Mouse (Mus musculus) layer of hippocampus, adult 18-20 months (tissue): ENCODE data around the gene Rcor1. TPM values are rescaled to one million over a fixed set of nuclear protein-coding genes. Genes with fewer than 3 reads are reported as not detected.
A peak's percentile ranks its signal among the peaks of the same experiment; 100 is the strongest.
"Not testable (repeated sequence)": the region's sequence is repeated elsewhere in the genome, so short reads cannot be mapped to it uniquely, and the experiment has no call there.

ENCODE experiments used
- DNase-seq, 2 experiments: peaks; one replicate each; pipeline ENCODE4 v3.0.0; 2022; ENCODE audit warnings: low spot score in 2 of 2
- total RNA-seq, 2 experiments: library from RNA; stranded (reverse); gene quantifications; 2 replicates each; pipeline ENCODE4 v1.2.3; 2021

Gene Rcor1
- total RNA-seq, 2 experiments from 2014 or later, result 16.9 to 17.2 TPM

DNA sequence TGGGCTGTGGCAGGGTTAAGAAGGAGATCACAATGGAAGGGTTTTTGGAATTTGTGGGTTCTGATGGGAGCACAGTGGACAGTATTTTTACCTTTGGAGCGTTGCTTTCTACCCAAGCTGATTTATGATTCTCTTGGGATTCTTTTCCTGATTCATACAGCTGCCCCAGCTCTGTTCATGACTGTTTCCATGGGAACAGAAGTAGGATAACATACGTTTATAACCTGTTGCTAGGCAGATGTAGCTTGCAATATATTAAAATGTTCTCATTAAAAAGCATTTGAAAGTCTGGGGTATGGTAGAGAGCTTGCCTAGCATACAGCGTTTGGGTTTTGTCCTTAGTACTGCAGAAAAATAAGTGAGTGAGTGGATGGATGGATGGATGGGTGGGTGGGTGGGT is 25.1 kb downstream of the Rcor1 start:
- no peak for DNase-seq

DNA sequence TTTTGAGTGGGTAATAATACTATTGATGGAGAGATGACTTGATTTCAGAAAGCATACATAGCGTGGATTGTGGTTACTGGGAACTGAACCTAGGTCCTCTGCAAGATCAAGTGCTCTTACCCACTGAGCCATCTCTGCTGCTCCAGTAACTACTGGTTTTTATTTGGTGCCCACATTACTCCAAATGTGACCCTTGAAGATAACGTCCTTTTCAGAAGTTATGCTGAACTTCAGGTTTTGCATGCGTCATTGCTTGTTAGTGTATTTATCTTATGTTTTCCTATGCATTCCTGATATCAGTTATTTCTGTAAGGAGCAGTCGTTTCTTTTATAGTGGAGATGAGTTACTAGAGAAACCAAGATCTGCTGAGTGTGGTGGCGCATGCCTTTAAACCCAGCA is 26.2 kb downstream of the Rcor1 start:
- DNase-seq, result no peak

- no peak for DNase-seq
These were observed 28.7 kb downstream of the Rcor1 start for GRCm38 (mm10) chr12:111067816-111068215.

- DNase-seq, result not testable (repeated sequence)
These were observed 30.1 kb downstream of the Rcor1 start for GRCm38 (mm10) chr12:111069299-111069698.

GRCm38 (mm10) chr12:111071009-111071408 is 31.9 kb downstream of the Rcor1 start:
- DNase-seq, result no peak

GRCm38 (mm10) chr12:111071477-111072152 is 32.5 kb downstream of the Rcor1 start:
- DNase-seq, result no peak

DNA sequence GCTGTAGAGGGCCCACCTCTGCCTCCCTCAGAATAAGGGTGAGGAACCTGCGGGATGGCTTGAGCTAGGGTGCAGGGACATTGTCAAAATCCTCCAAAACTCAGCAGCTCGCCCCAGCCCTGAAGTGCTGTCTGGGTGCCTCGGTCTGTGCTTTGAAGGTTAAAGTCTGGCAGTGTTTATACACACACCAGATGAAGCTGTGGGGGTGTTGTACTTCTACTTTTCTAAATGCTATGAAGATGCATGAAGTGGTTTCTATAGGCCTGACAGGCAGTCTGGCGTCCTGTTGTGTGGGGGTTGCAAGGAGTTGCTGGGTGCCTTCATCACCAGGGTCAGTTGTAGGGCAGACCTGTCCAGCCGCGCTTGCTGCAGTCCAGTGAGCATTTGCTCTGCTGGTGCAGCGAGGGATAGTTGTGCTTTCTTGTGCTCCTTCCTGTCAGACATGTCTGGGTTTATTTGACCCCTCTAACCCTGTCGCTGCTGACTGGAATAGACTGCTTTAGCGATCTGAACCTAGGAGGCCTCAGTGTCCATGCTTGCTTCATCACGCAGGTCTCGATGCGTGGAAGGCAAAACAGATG is 37.3 kb downstream of the Rcor1 start:
- DNase-seq, result peak in 1 of 2 experiments; percentile 58

- no peak for DNase-seq
These were observed 46.4 kb downstream of the Rcor1 start for GRCm38 (mm10) chr12:111085579-111085978.

DNA sequence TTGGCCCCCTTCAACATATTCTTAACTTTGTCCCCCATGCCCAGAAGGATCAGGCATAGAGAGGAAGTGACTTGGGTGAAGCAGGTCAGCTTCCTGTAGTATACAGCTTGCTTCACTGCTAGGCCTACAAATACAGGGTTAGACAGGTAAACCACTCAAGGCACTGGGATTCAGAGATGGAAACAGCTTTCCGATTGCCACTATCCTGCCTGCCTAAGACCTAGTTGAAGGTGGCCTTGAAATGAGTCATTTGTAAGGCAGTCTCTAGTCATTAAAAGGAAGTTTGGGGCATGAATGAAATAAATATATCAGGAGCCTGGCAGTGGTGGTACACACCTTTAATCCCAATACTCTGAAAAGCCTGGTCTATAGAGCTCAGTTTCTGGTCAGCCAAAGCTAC is 47.9 kb downstream of the Rcor1 start:
- no peak for DNase-seq

GRCm38 (mm10) chr12:111088186-111088585 is 49.0 kb downstream of the Rcor1 start:
- peak; percentile 50 to 92 for DNase-seq

- peak; percentile 32 to 66 for DNase-seq
These were observed 49.6 kb downstream of the Rcor1 start for GRCm38 (mm10) chr12:111088731-111089141.

DNA sequence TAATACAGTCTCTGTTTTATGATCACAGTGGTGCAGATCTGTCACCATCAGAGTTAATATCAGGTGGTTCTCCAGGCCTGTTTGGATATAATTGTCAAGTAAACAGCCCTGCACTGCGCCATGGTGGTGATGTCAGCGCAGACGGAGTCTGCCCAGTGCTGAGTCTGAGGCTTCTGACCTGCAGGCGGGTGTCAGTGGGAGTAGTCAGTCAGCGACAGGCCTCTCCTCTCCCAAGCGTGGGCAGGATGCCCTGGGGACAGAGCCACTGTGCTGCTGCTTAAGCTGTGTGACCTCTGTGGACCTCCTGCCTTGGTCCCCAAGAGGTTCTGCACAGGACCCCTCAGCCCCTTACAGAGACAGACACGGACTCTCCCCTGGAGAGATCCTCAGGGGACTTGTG is 50.0 kb downstream of the Rcor1 start:
- no peak for DNase-seq

DNA sequence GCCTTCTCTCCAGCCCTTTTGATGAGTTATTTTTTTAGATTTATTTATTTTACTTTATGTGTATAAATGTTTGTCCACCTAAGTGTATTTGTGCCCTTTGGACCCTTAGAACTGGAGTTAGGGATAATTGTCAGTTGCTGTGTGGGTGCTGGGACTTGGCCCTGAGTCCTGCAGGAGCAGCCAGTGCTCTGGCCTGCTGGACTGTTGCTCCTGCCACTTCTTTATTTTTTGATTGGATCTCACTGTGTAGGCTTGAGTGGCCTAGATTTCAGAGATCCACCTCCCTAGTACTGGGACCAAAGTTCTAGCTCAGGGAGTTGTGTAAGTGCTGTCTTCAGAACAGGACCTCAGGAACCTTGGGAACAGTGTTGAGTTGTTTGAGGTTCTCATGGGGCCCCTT is 51.6 kb downstream of the Rcor1 start:
- no peak for DNase-seq

GRCm38 (mm10) chr12:111091981-111092380 is 52.8 kb downstream of the Rcor1 start:
- DNase-seq, result no peak

DNA sequence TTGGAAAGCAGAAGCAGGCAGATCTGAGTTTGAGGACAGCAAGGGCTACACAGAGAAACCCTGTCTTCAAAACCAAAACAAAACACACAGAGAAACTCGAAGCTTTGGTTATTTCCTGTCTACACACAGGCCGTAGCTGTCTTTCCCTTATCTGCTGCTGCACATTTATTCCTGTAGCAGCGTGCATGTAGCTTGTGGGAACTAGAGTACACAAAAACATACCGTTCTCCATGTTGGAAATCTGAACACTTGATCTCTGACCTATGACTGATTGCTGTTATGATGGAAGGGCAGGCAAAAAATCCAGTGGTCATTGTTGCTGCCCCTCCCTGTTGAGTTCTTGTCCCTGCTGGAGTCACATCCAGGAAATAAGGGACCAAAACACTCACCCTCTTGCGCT is 54.9 kb downstream of the Rcor1 start:
- no peak for DNase-seq

GRCm38 (mm10) chr12:111095086-111095485 is 55.9 kb downstream of the Rcor1 start:
- no peak for DNase-seq

GRCm38 (mm10) chr12:111096249-111096648 is 57.1 kb downstream of the Rcor1 start:
- no peak for DNase-seq

DNA sequence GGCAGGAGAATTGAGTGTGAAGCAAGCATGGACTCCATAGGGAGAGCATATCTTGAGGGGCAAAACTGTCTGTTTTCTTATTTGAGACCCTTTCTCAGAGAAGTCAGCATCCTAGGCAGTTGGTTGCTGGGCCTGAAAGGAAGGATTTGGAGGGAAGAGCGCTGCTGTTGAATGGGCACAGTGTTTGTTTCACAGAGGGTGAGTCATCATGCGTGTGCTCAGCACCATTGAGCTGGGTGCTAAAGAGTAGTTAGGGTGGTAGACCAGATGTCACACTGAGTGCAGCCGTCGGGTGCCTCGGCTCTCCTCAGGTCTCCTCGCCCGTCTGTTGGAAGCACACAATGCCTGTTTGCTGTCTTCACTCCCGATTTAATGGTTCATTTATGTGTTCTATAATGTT is 57.9 kb downstream of the Rcor1 start:
- DNase-seq, result peak in 1 of 2 experiments; percentile 34

GRCm38 (mm10) chr12:111111176-111111575 is 72.0 kb downstream of the Rcor1 start:
- DNase-seq, result no peak

DNA sequence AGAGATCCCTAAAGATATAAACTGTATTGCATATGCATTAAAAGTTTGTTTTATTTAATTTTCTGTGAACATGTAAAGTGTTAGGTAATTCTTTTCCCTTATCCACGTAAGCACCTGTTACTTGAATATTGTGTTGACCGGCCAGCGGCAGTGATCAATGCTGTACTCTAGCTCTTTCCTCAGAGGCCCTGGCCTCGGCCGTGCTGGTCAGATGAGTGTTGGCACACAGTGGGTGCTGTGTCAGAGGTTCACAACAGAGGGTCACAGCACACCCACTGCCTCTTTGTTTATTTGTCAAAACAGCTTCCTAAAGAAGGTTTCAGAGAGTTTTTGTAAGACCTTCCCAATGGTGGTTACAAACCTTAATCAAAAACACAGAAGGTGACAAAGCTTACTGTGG is 75.4 kb downstream of the Rcor1 start:
- no peak for DNase-seq

GRCm38 (mm10) chr12:111119506-111120085 is 80.4 kb downstream of the Rcor1 start:
- no peak for DNase-seq

DNA sequence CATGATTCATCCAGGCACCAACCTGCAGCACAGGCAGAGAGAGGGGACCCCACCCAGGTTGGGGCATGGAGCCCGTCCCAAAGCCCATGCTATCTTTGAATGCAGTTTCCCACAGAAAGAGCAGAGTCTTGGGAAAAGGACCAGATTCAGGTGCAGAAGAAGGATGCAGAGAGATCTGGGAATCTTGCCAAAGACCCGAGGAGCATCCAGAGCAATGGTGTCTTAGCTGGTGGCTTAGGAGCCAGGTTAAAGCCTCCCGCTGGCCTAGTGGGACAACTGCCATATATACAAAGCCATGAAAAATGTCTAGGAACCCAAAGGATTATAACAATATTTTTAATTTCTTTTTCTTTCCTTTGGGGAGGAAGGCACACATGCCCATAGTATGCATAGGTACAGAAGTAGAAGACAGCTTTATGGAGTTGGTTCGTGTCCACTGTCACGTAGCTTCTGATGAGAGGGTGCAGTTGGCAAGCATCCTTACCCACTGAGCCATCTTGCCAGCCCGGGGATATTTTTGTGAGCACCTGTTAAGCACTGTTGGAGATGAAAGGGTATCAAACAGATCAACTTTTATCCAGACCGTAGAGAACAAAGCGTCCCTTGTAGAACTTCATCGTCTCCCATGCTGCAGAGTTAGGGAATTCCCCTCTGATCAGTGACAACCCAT is 82.0 kb downstream of the Rcor1 start:
- DNase-seq, result no peak
